Mouse (Mus musculus): Measurements from ENCODE around the gene Cog1.

Cog1 gene

DNA sequence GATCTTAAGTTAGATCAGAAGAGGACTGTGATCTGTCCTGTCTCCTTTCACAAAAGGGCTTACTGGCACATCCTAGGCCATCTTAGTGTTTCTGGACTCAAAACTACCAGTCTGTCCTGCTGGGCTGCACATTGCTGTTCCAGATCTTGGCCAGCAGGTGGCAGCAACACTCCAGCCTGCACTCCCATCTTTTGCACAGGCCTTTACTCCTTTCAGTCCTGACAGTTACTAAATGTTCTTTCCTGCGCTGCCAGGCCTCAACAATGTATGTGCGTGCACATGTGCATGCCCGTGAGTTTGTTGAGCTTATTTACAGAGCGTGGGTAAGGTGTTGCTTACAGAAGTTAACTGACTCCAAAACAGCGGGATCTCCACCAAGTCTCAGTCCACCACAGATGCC is 54.8 kb downstream of the Cog1 start:
- DNase-seq (ENCODE audit: low spot score) = peak; percentile 65

DNA sequence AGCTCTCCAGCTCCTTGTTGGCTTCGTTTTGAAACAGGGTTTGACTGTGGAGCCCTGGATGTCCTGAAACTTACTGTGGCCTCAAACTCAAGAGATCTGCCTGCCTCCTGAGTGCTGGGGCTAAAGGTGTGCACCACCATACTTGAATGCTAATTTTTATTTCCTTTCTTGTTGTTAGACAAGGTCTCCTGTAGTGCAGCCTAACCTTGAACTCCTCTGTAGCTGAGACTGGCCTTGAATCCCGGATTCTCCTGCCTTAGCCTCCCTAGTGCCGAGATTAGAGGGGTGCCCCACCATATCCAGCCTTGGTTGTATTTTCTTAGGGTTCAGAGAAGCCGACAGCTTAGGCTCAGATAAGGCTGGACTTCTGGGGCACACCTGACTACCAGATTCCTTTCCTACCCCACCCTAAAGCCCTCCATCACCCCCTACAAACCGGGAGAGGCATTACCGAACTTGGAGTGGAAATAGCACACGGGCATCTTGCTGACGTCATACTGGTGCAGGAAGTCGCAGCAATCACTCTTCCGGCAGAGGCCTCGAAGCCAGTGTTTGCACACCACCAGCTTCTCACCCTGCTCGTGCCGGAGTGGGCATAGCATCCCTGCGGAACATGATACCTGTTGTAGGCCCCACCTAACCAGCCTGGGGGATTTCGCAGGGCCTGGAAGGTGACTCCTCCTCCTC is 57.1 kb downstream of the Cog1 start:
- DNase-seq (ENCODE audit: low spot score) = no peak

DNA sequence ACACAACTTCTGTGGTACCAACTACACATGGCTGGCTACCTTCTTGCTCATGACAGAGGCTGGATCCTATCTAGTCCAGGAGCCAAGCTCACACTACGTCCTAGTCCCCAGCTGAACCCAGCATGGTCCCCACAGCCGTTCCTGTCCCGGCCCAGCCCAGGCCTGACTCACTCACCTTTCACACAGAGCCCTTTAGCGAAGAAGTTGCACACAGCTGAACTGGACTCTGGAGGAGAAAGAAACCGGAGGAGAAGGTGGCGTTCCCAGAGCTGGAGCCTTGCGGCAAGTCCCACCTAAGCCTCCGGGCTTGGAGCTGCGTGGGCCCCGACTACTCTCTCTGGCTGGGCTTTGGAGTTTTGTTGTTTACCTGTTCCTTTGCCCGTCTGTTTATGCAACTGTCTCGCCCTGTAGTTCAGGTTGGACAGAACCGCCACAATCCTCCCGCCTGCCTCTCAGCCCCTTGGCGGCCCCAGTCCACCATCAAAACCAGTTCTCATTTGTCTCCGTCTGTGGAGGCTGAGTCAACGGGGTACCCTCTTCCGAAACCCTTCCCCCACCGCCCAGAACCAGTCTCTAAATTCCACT is 59.8 kb downstream of the Cog1 start:
- DNase-seq (ENCODE audit: low spot score) = no peak

DNA sequence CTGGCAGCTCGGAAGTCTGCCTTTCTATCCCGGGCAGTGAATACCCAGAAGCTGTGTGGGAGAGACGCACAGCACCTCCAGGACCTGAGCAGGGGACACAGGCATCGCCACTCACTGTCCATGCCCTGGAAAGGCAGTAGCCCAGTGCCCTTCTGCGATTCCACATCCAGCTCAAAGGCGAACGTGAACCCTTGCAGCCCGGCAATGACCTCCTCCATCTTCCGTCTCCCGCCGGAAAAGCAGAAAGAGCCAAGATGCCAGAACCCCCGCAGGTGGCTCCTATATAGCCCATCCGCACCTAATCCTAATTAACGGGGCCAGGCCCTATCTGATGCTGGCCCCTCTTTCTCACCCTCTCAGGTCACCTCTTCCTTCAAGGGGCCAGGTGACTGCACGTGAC is 60.3 kb downstream of the Cog1 start:
- DNase-seq (ENCODE audit: low spot score) = no peak

DNA sequence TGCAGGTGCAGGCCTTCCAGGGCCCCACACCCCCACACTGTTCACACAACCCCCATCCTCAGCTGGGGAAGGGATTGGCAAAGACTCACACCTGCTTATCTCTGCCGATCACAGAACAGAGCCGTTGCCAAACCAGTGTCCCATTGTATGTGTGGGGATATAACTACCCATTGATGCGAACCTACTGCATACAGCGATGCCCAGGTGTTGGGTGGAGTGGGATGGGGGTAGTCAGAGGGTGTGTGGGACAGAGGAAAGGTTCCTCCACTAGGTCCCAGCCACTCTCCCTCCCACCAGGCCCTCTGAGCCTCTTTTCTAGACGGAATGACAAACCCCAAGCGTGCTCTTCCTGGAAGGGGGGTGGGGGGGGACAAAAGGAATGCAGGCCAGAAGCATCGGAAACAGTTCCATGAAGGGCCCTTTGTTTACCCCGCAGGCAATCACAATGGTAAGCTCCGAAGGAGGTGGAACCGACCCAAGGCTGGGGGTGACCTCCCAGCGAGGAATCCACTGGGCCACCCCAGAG is 60.8 kb downstream of the Cog1 start, which contains the start of gene Cpsf4l:
Gene Cpsf4l, minus strand, starts transcription at position 287 of the 526 bp plus-strand sequence.
- no peak for DNase-seq (ENCODE audit: low spot score)

DNA sequence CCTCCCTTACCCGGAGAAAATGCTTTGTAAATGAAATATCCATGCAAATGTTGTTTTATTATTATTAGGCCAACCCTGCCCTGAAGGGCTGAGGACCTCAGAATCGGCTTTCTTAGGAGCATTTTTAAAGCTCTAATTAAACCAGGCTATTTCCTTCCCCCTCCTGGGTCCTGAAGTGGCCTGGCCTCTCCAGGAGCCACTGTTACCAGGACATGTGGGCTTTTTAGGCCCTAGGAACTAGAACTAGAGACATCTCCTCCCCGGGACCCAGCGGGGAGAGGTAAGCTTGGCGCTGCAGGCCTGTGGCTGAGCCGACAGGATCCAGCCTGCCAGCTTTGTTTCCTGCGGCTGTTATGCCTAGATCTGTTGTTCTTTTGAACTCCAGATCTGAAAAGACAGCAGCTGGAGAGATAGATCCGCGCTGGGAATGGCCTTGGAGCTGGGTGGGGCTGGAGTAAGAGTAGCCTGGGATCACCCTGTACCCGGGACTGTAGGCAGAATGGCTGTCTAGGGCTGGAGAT is 61.3 kb downstream of the Cog1 start:
- DNase-seq (ENCODE audit: low spot score) = no peak

DNA sequence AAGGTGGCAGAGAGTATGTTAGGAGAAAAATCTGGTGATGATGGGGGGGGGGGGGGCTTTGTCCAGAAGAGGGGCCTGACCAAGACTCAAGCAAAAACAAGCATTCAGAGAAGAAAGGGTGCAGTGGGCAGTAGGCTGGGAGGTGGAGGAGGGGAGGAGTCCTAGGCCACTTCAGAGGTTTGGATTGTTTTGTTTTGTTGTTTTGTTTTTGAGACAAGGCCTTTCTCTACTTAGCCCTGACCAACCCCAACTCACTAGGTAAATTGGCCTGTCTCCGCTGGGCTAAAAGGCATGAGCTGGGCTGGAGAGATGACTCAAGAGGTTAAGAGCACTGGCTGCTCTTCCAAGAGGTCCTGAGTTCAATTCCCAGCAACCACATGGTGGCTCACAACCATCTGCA is 62.1 kb downstream of the Cog1 start:
- DNase-seq (ENCODE audit: low spot score) = no peak

DNA sequence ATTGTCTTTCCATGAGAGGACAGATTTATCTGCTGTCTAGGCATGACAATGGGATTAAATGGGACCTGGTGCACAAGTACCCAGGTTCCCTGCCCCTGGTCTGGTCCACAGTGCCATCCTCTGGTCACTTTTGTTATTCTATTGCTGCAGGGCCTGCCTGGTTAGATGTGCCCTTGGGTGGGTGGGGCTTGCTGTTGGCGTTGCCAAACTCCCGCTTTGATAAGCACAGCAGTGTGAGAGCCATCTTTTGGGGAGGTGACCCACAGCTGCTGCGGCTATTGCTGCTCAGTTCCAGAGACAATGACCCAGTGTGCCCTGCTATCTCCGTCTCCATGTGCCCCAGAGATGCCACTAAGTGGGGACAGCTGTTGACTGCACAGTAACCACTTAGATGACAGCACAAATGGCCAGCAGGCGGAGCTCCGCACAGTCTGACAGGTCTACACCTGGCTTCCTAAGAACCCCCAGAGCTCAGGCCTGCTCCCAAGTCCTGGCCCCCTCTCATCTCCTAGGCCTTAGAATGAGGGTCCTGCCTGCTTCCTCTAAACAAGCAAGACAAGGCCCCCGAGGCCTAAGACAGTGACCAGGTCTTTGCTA is 66.2 kb downstream of the Cog1 start:
- DNase-seq (ENCODE audit: low spot score) = no peak

DNA sequence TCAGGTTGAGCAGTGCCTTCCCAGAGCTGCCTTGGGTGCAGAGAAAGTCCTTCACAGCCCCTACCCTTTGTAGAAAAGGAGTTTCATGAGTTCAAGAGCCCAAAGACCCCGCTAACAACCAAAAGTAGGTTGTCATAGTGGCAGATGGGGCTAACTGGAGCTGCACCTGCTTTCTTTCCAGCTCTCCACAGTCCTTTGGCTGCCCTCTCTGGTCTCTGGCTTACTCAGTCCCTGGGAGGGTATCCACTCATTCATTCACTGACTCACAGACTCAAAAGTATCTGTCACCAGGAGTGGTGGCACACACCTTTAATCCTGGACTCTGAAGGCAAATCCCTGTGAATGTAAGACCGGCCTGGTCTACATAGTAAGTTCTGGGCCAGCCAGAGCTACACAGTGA is 67.2 kb downstream of the Cog1 start:
- DNase-seq (ENCODE audit: low spot score) = no peak
